Mouse (Mus musculus) A20 (cell line): ENCODE measurements around the gene Nceh1.

Experiments used
- DNase-seq: peaks from one replicate; pipeline ENCODE4 v3.0.0-alpha.2; 2011; ENCODE audit warnings: low read depth, low spot score

Gene Nceh1

DNA sequence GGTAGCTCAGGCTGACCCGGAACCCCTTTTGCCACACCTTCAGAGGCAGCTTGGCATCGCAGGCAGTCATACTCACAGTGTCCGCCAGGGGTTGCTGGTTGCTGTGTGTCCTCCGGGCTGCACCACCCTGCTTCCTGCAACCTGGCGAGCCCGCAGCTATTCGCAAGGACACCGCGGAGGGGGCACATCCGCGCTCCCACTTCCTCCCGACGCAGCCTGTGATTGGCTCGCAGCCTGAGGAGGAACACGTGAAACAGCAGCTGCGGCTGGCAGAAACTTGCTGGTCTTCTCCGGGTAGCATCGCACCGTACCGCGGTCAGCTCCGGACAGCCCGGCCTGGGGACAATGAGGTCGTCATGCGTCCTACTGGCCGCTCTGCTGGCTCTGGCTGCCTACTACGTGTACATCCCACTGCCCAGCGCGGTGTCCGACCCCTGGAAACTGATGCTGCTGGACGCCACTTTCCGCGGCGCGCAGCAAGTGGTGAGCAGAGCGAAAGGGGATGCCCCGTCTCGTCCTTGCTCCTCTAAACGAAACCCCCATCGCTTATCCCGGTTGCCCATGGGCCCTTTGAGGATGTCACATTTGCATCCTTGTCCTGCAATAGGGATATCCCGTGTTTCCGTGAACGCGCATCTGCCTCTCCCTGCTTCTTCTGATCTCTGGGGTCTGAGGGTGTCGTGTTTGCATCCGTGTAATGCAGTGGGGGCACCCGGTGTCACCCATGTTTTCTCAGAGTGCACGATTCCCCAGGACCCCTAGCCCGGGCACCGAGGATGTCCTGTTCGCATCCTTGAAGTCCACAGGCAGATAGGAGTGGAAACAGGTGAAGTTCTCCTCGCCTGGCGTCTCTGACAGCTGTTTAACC, at the start of gene Nceh1:
Nceh1 (plus strand) TSS at position 233 of the 868 bp plus-strand sequence.
- peak; percentile 96 for DNase-seq

DNA sequence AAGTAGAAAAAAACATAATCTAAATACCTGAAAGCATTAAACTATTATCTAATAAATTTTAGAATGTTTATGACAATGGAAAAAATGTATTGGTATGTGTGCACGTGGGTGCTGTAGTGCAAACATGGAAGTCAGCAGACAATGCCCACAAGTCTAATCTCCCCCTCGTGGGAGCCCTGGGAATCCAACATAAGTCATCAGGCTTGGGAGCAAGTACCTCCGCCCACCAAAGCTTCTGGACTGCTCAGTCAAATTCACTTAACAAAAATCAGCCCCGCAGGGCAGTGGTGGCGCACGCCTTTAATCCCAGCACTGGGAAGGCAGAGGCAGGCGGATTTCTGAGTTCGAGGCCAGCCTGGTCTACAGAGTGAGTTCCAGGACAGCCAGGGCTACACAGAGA, 42.7 kb upstream of the Nceh1 start:
- DNase-seq, result no peak

DNA sequence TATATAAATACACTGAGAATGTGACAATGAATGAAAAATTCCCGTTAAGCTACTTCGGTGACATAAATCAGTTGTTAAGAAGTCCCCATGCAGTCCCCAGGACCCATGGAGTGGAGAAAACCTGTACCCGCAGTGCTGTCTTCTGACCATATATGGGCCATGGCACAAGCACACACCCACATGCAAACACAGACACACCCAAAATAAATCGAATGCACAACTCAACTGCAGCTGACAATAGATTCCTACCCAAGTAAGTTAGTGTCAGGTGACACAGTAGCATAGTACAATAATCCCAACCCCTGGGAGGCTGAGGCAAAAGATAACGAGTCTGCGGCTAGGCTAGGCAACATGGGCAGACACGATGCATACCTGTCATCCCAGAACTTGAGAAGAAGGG, 39.2 kb upstream of the Nceh1 start:
- no peak for DNase-seq

DNA sequence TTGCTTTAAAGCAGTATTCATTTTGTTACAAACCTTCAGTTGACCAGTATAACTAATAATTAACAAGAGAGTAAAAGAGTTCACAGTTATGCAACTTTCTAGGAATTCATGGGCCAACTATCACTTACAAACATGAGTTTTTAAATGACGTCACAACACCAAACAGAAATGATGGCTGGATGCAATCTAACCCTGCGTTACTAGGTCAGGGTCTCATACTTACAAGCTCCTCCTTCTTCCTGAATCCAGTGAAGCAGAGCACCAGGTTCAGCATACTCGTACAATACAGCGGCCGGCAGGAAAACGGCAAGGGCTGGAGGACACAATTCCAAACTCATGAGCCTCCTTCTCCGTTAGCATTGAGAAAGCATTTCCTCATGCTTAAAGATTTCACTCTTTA, 37.0 kb upstream of the Nceh1 start:
- no peak for DNase-seq

DNA sequence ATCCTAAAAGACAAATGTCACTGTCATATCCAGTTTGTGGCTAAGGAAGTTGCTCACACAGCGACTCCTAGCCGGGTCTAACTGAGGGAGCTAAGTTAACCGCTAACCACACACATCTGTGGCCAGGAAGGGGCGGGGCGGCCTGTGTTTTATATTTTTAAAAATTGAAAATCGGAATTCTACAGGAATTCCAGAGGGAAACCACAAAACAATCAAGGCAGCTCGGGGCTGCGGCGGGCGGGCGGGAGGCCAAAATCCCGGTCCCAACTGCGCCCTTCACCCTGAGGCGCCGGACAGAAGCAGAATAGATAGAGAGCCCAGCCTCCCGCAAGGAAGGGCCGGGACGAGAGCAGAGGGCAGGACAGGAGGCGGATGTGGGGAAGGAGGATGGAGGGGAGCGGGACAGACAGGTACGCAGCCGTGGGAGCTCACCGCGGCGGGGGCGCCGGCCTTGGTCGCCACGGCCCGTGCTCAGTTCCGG, 29.5 kb upstream of the Nceh1 start:
- peak; percentile 67 for DNase-seq

DNA sequence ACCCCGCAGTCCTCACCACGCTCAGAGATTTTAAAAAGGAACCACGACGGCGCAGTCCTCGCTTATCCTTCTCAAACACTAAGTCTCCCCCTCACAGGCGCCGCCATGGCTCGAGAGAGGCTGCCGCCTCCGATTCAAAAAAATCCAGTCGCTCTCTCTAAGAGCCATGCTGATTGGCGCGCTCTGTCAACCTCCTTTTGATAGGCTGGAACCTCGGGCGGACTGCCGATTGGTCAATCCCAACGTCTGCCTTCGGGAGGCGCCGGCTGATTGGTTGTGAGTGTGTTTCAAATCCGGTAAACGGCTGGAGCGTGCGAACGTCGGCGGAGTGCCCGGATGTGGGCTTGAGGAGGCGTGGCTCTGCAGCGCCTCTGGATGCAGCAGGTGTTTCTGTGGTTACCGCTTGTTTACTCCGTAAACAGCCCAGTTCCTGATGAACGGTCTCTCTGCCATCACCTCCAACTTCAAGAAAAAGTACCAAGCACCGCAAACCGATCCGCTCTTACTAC, 29.0 kb upstream of the Nceh1 start, which contains the start of gene Ect2:
Ect2 (minus strand) TSS at position 178 of the 509 bp plus-strand sequence.
- peak; percentile 100 for DNase-seq

DNA sequence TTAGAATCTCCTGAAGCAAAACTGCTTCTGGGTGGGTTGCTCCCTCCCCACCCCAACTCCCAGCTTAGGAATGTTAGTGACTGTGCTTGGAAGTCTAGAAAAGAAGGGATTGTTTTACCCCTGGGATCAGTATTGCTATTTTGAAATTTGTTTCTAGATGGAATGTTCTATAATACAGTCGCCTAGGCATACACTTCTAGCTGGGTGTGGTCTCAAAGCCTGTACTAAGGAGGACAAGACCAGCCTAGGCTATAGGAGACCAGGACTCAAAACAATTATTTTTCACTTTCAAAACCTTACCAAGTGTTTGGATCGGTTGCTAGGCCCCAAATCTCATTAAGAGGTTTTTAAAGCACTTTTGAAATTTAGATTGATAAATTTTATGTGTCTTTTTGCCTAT, 28.5 kb upstream of the Nceh1 start:
- no peak for DNase-seq

DNA sequence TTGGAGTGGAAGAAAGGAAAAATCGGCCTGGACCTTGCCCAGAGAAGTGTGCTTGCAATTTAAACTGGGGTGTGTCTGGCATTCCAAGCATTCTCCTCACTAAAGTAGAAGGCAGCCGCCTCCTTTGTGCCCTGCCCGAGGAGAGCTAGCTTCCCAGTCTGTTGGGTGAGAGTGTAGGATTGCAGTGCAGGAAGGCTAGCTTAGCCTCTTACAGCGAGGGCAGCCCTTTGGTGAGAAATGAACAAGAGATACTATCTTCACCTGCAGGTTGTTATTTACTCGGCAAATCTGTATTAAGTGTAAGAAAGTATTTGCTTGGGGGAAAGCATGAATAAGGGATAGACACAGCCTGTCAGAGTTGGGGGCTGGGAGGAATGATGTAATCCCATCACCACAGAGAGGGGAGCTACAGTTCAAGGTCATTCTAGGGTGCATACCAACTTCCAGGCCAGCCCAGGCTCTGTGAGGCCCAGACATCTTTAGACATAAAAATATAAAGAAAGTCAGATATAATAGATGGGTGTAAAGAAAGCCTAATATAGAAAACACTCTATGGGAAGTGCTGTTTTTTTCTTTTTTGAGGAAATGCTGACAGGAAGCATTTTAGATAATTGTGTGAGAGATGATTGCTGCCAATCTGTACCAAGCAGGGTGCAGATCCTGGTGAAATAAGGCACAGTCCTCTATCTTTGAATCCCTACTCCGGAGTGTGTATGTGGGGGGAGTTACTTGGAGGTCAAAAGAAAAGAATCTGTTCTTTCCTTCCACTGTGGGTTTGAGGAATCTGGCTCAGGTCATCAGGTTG, 27.5 kb upstream of the Nceh1 start:
- DNase-seq, result no peak

DNA sequence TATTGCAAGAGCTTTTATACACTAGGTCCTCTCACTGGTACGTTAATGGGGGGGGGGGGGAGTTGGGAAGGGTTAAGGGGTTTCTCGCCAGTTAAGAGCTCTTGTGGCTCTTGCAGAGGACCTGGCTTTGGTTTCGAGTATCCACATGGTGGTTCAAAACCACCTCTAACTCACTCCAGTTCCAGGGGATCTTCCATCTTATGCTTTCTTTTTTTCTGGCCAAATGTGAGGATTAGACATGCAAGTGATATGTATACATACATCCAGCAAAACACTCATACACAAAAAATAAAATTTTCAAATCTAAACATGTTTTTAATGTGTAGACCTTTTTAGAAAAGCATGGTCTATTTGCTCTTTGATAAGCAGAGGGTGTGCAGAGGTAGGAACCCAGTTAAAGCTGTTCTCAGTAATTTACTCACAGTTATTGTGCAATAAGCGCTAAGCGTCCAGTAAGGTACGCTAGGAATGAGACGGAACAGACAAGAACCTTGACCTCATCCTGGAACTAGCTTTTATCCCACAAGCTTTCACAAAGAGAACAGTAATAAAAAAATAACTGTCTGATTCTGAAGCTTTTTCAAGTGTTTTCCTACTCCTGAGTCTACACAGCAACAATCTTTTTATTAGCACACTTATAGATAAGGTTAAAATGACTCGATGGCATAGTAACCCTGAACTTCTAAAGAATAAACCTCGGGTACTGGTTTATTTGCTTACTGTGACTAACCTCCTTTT, 26.7 kb upstream of the Nceh1 start:
- no peak for DNase-seq

DNA sequence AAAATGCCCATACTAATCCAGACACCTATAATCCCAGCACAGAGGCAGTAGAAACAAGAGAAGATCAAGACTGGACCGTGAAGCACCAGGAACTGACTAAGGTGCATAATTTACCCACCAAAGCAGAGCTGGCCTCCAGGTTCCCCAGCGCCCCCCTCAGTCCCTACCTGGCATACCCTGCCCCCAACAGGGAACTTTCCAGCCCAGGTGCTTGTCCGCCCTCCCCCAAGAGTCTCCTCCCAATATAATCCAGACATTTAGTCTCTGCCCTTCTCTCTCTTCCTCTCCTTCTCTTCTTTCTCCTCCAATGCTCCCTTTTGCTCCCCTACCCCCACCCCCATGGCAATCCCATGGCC, 26.2 kb upstream of the Nceh1 start:
- no peak for DNase-seq

DNA sequence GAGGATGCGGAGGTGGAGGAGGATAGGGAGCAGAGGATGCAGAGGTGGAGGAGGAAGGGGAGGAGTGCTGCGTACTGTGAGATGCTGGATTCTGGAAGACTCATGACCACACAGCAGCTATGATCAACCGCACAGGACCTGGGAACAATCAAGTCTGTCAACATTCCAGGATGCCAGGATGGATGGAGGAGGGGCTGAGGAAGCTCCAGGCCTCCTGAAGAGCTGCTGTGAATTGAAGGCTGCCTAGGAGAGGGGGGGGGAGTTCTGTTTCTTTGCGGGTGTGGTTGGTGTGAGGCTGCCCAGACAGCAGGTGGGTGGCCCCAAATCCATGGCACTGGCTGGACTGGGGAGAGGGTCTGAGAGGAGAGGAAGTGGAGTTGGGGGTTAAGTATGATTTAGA, 23.9 kb upstream of the Nceh1 start:
- no peak for DNase-seq

DNA sequence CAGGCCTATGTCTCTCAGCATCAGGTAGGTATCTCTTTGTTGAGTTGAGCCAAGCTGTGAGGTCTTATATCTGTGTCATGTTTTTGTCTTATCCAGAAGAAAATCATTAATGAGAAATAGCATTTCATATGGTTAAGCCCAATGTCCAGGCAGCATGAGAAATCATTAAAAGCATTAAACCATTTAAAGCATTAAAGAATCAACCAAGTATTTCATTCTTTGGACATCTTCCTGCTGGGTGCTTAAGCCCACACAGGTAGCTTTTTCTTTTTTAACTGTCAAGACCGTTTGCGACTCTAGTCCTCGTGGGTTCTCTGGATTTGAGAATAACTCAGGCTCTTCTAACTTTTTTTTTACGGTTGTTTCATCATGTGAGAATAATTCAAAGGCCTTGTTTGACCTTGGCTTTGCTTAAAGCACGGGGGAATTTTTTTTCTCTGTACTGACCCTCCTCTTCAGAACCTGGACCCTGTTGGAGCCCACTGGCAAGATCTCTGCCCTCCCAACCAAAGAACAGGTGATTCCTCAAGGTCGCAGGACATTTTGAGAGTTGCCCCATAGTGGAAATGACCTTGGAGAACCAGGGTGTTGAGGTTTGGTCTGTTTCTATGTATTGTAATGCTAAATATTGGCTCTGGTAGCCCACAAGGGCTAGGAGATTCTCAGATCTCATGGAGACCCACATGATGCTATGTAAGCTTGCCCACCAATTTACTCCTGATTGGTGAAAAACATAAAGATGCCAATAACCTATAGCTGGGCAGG, 20.9 kb upstream of the Nceh1 start:
- DNase-seq, result no peak

DNA sequence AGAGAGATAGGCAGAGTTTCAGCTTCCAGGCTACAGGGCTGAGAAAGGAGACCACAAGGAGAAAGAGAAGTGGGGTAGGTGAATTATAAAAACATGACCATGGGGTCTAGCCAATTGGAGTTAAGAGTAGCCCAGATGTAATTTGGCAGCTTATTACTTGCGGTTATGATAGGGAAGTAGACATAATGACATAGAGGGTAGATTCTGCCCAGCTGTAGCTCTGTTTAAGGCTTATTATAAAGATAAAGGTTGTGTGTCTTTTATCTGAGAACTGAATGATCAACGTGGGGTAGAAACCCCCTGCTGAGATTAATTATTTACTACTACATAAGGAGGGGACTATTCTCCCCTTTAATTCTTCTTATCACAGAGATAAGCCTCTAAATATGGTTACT, 20.4 kb upstream of the Nceh1 start:
- DNase-seq, result no peak

DNA sequence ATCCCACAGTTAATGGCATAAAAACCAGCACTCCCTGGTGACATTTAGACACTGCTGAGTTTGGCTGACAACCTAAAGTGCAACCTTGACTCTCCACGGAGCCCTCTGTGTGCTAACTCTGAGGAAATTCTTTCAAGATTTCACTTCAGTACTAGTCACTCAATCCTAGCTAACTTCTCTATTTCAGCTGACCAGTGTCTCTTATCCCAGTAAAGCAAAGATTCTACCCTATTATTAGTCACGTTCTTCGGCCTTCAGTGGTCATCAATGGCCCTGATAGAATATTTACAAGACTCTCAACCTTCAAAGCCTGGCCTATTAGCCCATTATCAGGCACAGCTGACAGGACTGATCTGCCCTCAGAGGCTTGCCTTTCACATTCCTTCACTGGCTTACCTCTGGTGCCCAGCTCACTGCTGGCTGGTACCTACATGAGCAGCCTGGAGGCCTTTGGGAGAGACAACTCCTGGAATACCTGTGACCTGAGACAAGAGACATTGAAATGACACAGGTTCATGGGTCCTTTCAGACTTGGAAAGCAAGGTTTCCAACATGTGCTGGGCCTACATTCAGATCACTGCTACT, 17.2 kb upstream of the Nceh1 start:
- DNase-seq, result no peak

DNA sequence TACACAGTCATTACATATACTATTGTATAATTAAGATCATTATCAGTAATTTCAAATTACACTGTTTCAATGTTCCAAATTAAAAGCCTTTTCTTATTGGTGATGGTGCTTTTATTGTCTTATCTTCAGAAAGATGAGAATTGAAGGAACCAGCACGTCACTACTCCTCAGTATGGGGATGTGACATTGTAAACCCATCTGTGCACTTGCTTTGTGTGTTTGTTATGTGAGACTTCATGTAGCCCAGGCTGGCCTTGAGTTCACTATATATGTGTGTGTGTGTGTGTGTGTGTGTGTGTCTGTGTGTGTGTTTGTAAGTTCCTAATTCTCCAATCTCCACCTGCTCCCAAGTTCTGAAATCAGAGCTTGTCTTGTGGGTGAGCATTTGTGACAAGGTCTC, 12.5 kb upstream of the Nceh1 start:
- DNase-seq, result no peak

DNA sequence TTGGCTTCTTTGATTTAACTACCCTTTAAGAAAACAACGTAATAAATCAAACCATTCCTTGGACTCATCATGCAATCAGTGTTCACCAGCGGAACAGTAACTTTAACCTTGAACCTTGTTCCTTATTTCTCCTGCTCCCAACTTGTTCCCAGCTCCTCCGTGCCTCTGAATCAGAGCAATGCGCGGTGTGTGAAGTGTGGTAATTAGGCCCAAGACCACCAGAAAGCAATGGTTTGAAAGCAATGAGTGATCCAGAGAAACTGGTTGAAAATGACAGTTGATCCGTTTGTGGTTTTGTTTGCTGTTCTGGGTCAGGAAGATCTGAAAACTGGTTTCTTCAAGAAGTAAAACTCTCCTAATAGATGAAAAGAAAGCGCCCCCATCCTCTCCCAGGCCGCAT, 3.1 kb upstream of the Nceh1 start:
- no peak for DNase-seq

DNA sequence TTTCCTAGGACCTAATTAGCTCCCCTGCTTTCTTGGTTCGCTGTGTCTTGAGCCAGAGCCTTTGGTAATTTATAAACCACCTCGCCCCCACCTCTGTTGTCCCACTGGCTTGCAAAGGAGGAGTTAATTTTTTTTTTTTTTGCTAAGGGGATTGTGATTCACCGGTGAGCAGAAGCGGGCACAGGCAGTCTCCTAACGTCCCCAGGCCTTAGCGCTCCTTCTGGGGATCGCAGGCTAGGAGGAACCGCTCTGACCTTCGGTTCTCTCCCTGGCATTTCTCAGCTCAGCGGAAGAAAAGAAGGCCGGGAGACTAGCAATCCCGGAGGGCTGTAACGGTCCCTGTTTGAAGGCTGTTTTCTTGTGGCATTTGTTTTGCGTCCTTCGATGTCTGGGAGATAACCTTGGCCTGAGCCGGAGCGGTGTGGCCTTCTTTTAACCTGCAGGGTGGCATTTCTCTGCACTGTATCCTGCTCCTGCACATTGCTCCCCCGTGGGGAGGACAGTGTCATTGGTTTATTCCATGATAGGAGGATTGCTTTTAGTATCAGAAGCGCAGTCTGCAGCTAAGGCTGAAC, 923 bp downstream of the Nceh1 start:
- no peak for DNase-seq

DNA sequence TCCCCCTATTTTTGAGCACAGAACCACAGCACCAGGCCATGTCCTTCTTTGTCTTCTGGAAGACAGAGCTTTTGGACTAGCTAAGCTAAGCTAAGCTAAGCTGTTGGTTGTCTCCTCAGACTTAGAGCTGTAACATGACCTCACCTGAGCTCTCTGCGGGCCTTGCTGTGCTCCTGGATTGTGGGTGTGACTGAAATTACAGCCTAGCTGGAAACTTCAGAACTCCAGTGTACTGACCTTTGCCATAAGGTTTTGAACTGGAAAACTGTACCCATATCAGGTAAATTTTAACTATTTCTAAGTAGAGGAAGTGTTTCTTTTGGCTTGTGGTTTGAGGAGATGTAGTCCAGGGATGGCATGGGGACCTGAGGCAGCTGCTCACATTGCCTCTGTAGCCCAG, 5.6 kb downstream of the Nceh1 start:
- no peak for DNase-seq

DNA sequence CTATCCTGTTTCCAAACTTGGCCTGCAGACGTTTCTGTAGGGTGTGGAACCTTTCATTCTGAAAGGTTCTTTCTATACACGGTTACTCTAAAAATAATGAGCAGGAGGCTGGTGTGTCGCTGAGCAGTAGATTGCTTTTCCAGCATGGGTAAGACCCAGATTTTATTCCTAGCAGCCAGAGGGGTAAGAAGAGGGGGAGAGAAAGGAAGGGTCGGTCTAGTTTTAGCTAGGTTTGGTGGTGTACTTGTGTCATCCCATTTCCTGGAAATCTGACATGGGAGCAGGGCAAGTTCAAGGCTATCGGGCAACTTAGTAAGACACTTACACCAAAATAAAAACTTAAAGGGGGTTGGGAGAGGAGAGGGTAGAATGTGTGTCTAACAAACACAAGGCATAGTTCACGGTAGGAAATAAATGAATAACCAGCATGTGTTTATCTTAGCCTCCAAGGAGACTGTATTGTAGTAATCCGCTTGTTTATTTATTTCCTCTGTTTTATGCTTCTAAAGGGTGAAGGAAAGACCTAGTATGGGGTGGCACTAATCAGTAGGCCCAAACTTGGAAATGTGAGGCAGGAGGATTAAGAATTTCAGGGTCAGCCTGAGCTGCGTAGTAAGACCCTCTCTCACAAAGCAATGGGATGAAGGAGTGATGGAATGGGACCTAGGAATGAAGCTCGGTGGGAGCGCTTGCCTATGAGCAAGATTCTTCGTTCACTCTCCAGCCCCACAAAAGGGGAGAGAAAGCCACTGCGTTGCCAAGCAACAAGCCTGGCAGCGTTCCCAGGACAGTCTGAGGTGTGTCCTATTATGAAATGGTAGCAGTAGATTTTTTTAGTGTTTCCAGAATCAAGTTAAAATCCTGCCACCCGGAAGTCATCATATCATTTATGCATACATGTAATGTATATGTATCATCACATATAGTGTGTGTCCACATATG, 6.8 kb downstream of the Nceh1 start:
- no peak for DNase-seq
